Mouse (Mus musculus) liver, embryonic 12.5 days (tissue): ENCODE measurements around the gene Tomm20. TPM values are rescaled to one million over a fixed set of nuclear protein-coding genes. Genes with fewer than 3 reads are reported as not detected.
A peak's percentile ranks its signal among the peaks of the same experiment; 100 is the strongest.
"Not testable (repeated sequence)": the region's sequence is repeated elsewhere in the genome, so short reads cannot be mapped to it uniquely, and the experiment has no call there.

ENCODE experiments used
- ATAC-seq: fragments of 200-750 bp; cut with Nextera tagmentation; 2 replicates; pipeline ENCODE4 v1.8.0; 2017; ENCODE audit warnings: moderate number of reproducible peaks, mild to moderate bottlenecking, moderate library complexity
- H3K27ac ChIP-seq: fragments of 300-500 bp; sonication (generic); 2 replicates; pipeline ENCODE4 v1.5.1; 2016; ENCODE audit warnings: mild to moderate bottlenecking
- H3K27me3 ChIP-seq: fragments of 300-500 bp; sonication (generic); replicated peaks from 2 replicates; pipeline ENCODE4 v1.6.1; 2016; ENCODE audit warnings: mild to moderate bottlenecking, moderate library complexity
- H3K36me3 ChIP-seq: fragments of 300-500 bp; sonication (generic); 2 replicates; pipeline ENCODE4 v1.6.1; 2016; ENCODE audit warnings: mild to moderate bottlenecking, moderate library complexity
- H3K4me1 ChIP-seq: fragments of 300-500 bp; sonication (generic); 2 replicates; pipeline ENCODE4 v1.6.1; 2016
- H3K4me2 ChIP-seq: fragments of 300-500 bp; sonication (generic); 2 replicates; pipeline ENCODE4 v1.6.1; 2016; ENCODE audit warnings: mild to moderate bottlenecking, moderate library complexity
- H3K4me3 ChIP-seq: fragments of 300-500 bp; sonication (generic); 2 replicates; pipeline ENCODE4 v1.5.1; 2016; ENCODE audit warnings: mild to moderate bottlenecking, moderate library complexity
- H3K9ac ChIP-seq: fragments of 300-500 bp; sonication (generic); 2 replicates; pipeline ENCODE4 v1.6.1; 2016; ENCODE audit warnings: mild to moderate bottlenecking, moderate library complexity
- H3K9me3 ChIP-seq: fragments of 300-500 bp; sonication (generic); replicated peaks from 2 replicates; pipeline ENCODE4 v1.6.1; 2016; ENCODE audit warnings: mild to moderate bottlenecking, moderate library complexity
- WGBS: fragments of 180-500 bp; shearing (Covaris S2); methylation state at CpG from one replicate; pipeline ENCODE4 v1.1.7; 2016; ENCODE audit not compliant: insufficient replicate concordance; 5-methylcytosine and 5-hydroxymethylcytosine counted together
- polyA plus RNA-seq: library from polyadenylated mRNA; unstranded; fragments of >200 nt; fragmentation: Nextera tagmentation; extraction: Ambion mirVana; gene quantifications from 2 replicates; pipeline ENCODE4 v1.2.1, GENCODE M21; 2016

The Tomm20 gene
- polyA plus RNA-seq, result 219 and 232 TPM in 2 replicates

DNA sequence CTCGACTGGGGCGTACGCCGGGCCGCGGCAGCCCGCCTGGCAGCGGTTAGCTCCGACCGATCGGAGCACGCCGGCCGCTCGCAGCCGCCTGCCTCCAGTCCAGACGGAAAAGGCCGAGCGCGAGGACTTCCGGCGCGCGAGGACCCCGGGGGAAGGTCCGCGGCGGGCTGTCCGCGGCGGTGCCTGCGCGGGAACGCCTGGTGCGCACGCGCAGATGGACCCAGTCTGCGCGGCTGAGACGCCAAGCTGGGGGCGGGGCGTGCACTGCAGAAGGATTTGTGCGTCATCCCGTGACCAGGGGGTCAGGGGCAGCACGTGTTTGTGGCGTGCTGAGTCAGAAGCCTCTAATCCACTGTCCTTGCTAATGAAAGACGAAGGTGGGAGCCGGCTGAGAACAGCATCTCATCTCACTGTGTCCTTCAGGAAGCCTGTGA, at the start of gene Tomm20:
Gene Tomm20, minus strand, starts transcription at position 115 of the 434 bp plus-strand sequence.
- Histone ChIP-seq H3K27me3 (no peaks in the 10 kb centered on the region), H3K27ac (peak within 1 kb of the TSS; percentile 83), H3K36me3 (peaks cover 52% of the 10 kb centered on the region), H3K4me1 (peaks cover 44% of the 10 kb centered on the region), H3K9ac (peak within 1 kb of the TSS; percentile 94), H3K4me2 (peak within 1 kb of the TSS; percentile 79), H3K9me3 (no peaks in the 10 kb centered on the region), H3K4me3 (peak within 1 kb of the TSS; percentile 91)
- under 1% methylated on average over 48 of the region's 48 CpGs for WGBS
- peak; percentile 90 for ATAC-seq

DNA sequence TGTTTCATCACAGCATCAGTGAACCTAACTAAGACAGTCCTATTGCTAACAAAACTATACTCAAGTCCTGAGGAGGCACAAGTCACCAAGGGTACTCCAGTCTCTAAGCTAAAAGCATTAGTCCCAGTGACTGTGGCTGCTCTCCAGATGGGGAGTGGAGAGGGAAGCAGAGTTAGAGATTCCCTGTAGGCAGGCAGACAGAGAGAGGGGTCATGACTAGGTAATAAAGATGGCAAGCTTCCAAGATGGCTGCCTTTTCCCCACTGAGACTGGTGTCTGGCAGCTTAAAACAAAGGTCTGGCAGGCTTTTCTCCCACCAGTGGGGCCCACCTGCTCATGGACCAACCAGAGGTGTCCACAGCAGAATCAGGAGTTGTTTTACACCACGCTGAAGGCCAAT, 48.9 kb upstream of the Tomm20 start:
- Histone ChIP-seq H3K27me3 (0 out of 2 replicates have a peak, but pooled peaks cover 5% of the 10 kb centered on the region), H3K27ac (no peak overlapping the region), H3K9ac (no peak overlapping the region), H3K9me3 (no peaks in the 10 kb centered on the region), H3K4me3 (no peak overlapping the region), H3K4me1 (no peaks in the 10 kb centered on the region), H3K36me3 (no peaks in the 10 kb centered on the region), H3K4me2 (no peak overlapping the region)
- WGBS, result 62% methylated on average over 1 of the region's 1 CpGs
- ATAC-seq, result no peak

DNA sequence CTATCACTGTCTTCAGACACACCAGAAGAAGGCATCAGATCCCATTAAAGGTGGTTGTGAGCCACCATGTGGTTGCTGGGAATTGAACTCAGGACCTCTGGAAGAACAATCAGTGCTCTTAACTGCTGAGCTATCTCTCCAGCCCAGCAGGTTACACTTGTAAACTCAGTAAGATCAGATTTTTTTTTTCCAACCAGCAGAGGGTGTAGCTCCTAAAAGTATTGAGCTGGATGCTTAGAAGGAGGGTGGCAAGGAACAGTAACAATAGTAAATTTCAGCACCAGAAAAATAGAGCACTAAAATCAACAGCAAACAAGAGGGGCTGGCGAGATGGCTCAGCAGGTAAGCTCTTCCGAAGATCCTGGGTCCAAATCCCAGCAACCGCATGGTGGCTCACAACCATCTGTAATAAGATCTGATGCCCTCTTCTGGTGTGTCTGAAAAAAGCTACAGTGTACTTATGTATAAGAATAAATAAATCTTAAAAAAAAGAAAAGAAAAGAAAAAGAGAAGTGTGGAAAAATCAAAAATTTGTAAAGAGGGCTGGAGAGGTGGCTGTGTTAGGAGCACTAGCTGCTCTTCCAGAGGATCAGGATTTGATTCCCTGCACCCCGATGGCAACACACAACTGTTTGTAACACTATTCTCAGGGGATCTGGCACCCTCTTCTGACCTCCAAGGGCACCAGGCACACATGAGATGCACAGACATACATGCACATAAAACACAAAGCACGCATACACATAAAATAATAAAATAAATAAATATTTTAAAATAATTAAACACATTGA, 43.9 kb upstream of the Tomm20 start:
- no peak for ATAC-seq
- no peak overlapping the region for H3K4me3 ChIP-seq
- no peaks in the 10 kb centered on the region for H3K36me3 ChIP-seq
- H3K27ac ChIP-seq, result no peak overlapping the region
- 67% methylated on average over 5 of the region's 5 CpGs for WGBS
- no peaks in the 10 kb centered on the region for H3K9me3 ChIP-seq
- no peak overlapping the region for H3K9ac ChIP-seq
- H3K4me2 ChIP-seq, result no peak overlapping the region
- peaks cover 18% of the 10 kb centered on the region for H3K27me3 ChIP-seq
- 0 out of 2 replicates have a peak, but pooled peaks cover 5% of the 10 kb centered on the region for H3K4me1 ChIP-seq

DNA sequence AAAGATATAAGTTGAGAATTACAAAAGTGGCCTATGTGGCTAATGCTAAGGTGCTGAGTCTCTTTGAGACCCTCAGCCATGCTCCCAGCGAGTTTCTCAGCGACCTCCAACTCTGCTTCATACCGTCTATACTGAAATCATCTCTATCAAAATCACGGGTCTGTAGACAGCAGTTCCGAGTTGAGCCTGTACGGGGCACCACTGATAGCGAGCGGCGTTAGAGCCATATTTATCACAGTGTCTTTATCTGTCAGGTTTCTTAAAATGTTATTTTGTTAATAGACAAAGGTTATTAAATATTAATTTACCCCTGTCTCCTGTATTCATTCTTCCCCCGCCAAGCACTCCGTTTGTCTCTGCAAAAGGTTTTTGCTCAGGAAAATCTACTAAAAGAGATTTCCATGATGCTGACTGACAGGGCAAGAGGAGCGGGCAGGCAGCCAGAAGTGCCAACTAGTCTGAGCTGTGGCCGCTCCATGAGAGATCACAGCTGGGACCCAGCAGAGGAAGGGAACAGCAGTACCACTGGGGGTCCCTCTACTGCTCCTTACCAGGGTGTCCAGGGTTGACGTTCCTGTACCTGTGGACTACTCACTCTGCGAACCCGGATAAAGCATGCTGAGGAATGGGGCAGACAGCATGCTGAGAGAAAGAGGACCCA, 42.8 kb upstream of the Tomm20 start:
- H3K4me2 ChIP-seq, result no peak overlapping the region
- WGBS, result 48% methylated on average over 16 of the region's 16 CpGs
- no peak for ATAC-seq

GRCm38 (mm10) chr8:126986495-126986894, 40.9 kb upstream of the Tomm20 start:
- Histone ChIP-seq H3K9me3 (no peaks in the 10 kb centered on the region), H3K9ac (no peak overlapping the region), H3K36me3 (no peaks in the 10 kb centered on the region), H3K27me3 (peaks cover 13% of the 10 kb centered on the region), H3K27ac (no peak overlapping the region), H3K4me3 (no peak overlapping the region), H3K4me1 (0 out of 2 replicates have a peak, but pooled peaks cover 5% of the 10 kb centered on the region), H3K4me2 (peak overlapping the region; percentile 31; the same call in 1 of the 2 replicates)
- ATAC-seq, result peak; percentile 54; the same call in 1 of the 2 replicates
- 2% methylated on average over 12 of the region's 12 CpGs for WGBS

More for the DNA sequence above, 42.8 kb upstream of the Tomm20 start:
- Histone ChIP-seq H3K36me3 (no peaks in the 10 kb centered on the region), H3K27me3 (peaks cover 18% of the 10 kb centered on the region), H3K9ac (no peak overlapping the region), H3K4me3 (no peak overlapping the region), H3K4me1 (0 out of 2 replicates have a peak, but pooled peaks cover 5% of the 10 kb centered on the region), H3K9me3 (no peaks in the 10 kb centered on the region), H3K27ac (no peak overlapping the region)

- no peaks in the 10 kb centered on the region for H3K9me3 ChIP-seq
- ATAC-seq, result no peak
- 0 out of 2 replicates have a peak, but pooled peaks cover 8% of the 10 kb centered on the region for H3K4me1 ChIP-seq
- H3K27me3 ChIP-seq, result peaks cover 23% of the 10 kb centered on the region
- no peak overlapping the region for H3K27ac ChIP-seq
- no peak overlapping the region for H3K9ac ChIP-seq
- no peaks in the 10 kb centered on the region for H3K36me3 ChIP-seq
- 55% methylated on average over 5 of the region's 5 CpGs for WGBS
- no peak overlapping the region for H3K4me2 ChIP-seq
- no peak overlapping the region for H3K4me3 ChIP-seq
Observed at GRCm38 (mm10) chr8:126980046-126980445, 34.4 kb upstream of the Tomm20 start.

DNA sequence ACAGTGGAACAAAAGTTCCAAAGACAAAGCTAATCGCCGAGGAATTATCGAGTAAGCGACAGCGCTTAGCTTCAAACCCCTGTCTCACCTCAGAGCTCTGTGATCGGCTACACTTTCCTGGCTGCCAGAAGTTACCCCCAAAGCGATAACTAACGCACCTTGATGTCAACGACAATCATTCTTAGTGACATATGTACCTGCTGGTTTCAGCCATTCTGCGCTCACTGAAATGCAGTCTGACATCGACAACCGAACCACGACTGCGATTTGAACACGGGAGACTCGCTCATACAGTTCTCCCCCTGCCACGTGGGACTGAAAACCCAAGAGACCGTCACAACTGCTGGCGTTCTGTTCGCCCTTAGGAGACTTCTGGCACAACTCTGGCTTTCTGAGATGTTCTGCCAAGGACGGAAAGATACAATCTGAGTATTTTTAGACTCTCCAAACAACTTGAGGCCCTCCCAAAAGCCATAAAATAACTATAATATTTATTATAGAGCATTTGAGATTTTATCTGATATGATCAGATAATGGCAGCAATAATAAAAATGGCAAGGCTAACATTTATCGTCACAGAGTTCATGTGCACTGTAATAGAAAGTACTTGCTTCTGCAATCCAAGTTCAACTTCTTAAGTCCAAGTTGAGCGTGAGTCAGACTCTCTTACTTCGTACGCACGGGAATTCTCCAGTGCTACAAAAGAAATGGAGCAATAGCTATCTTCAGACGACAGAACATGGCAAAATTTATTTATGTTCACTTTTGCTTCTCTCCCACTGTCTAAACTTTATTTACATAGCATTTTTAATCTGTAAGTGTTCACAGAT, 33.7 kb upstream of the Tomm20 start:
- no peak overlapping the region for H3K27ac ChIP-seq
- H3K4me1 ChIP-seq, result peaks cover 12% of the 10 kb centered on the region
- H3K36me3 ChIP-seq, result no peaks in the 10 kb centered on the region
- H3K4me3 ChIP-seq, result peak overlapping the region; percentile 31
- H3K9ac ChIP-seq, result no peak overlapping the region
- H3K4me2 ChIP-seq, result peak overlapping the region; percentile 57
- peaks cover 23% of the 10 kb centered on the region for H3K27me3 ChIP-seq
- H3K9me3 ChIP-seq, result no peaks in the 10 kb centered on the region
- WGBS, result 21% methylated on average over 27 of the region's 27 CpGs
- no peak for ATAC-seq

DNA sequence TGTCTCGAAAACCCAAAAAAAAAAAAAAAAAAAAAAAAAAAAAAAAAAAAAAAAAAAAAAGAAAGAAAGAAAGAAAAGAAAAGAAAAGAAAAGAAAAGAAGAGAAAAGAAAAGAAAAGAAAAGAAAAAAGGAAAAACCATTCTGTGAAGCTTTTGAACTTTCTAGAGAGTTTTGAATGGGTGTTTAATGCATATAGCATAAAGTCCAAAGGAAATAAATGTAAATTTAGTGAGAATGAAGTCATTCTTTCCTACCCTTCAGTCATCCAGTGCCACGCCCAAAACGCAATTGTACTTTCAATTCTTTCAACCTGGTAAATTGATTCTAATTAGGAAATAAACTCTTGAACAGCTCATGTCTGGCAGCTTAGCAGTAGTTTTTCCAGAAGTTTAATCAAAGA, 32.9 kb upstream of the Tomm20 start:
- ATAC-seq, H3K9me3 ChIP-seq, H3K36me3 ChIP-seq, H3K9ac ChIP-seq, H3K27ac ChIP-seq: not testable (repeated sequence)
- Histone ChIP-seq H3K27me3 (peaks cover 23% of the 10 kb centered on the region), H3K4me1 (peaks cover 20% of the 10 kb centered on the region), H3K4me3 (peak overlapping the region; percentile 31; the same call in 1 of the 2 replicates), H3K4me2 (peak overlapping the region; percentile 57)
- WGBS, result 46% methylated on average over 2 of the region's 3 CpGs

- H3K9ac ChIP-seq, result no peak overlapping the region
- H3K27me3 ChIP-seq, result peaks cover 23% of the 10 kb centered on the region
- no peaks in the 10 kb centered on the region for H3K36me3 ChIP-seq
- H3K4me3 ChIP-seq, result no peak overlapping the region
- no peak overlapping the region for H3K4me2 ChIP-seq
- H3K4me1 ChIP-seq, result peaks cover 25% of the 10 kb centered on the region
- no peaks in the 10 kb centered on the region for H3K9me3 ChIP-seq
- no peak for ATAC-seq
- no peak overlapping the region for H3K27ac ChIP-seq
- 68% methylated on average over 10 of the region's 10 CpGs for WGBS
Observed at GRCm38 (mm10) chr8:126978028-126978427, 32.4 kb upstream of the Tomm20 start.

DNA sequence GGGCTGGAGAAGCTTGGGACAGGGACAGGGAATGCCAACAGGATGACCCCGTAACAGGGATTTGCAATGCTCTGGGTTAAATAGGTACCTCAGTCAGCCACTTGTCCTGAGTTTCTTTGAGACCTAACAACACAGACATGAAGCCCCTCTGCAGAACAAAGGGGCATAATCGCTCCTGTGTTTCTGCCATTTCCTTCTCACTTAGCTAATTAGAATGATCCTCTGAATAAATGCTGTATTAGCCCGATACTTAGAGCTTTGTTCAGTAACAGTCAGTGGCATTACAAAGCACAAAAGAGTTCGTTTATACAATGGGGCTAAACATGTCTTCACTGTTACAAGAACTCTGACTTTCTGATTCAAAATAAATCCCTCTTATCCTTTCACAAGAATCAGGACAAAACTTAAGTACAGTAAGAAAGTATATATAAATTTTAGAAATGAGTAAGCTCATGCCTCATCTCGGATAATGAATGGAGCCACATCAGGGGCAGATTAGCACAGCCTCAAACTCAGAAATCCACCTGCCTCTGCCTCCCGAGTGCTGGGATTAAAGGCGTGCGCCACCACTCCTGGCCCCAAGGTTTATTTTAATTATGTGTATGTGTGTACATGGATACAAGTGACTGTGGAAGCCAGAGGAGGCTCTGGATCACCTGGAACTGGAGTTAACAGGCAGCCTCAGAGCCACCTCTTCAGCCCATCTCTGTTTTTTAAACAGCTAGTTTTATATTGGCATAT, 31.1 kb upstream of the Tomm20 start:
- Histone ChIP-seq H3K36me3 (no peaks in the 10 kb centered on the region), H3K4me2 (no peak overlapping the region), H3K4me1 (peaks cover 28% of the 10 kb centered on the region), H3K9me3 (no peaks in the 10 kb centered on the region), H3K27me3 (peaks cover 23% of the 10 kb centered on the region), H3K9ac (no peak overlapping the region), H3K27ac (no peak overlapping the region), H3K4me3 (no peak overlapping the region)
- 68% methylated on average over 8 of the region's 8 CpGs for WGBS
- no peak for ATAC-seq

DNA sequence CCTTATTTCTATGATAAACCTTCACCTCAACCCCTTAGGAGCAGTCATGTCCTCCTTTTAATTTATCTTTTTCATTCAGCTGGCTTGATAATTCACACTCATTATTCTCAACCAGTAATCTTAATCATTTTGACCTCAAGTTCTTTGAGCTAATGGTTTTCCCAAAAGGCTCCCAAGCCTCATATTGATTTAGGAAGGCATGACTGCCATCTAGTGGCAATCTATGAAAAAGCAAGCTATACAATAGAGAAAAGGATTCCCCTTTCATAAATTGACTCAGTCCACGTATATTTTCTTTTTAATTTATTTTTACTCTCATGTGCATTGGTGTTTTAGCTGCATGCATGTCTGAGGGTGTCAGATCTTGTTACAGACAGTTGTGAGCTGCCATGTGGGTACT, 30.1 kb upstream of the Tomm20 start:
- Histone ChIP-seq H3K36me3 (no peaks in the 10 kb centered on the region), H3K4me3 (no peak overlapping the region), H3K9ac (no peak overlapping the region), H3K27ac (no peak overlapping the region), H3K4me2 (no peak overlapping the region), H3K27me3 (peaks cover 23% of the 10 kb centered on the region), H3K9me3 (no peaks in the 10 kb centered on the region), H3K4me1 (peaks cover 34% of the 10 kb centered on the region)
- no peak for ATAC-seq
- WGBS, result 20% methylated on average over 1 of the region's 1 CpGs
